Mouse (Mus musculus): ENCODE data around the gene Rps15a.

- TF ChIP-seq CTCF (IDR thresholded peaks at IDR 0.05; ENCODE audit: low read depth) (no peak), EP300 (optimal IDR thresholded peaks at IDR 0.05) (peak; percentile 43)
Observed at GRCm38 (mm10) chr7:118129430-118130041, 13.5 kb upstream of the Rps15a start, which contains the start of gene Arl6ip1.
